Mouse (Mus musculus): ENCODE measurements around the gene Sympk. TPM values are rescaled to one million over a fixed set of nuclear protein-coding genes. Genes with fewer than 3 reads are reported as not detected.

Gene Sympk
- total and polyA plus RNA-seq, 2 experiments from 2014 or later = 16.7 to 68.8 TPM

GRCm38 (mm10) chr7:19086760-19087159, 62.6 kb downstream of the Sympk start:
- DNase-seq (ENCODE audit: low spot score) (no peak), ATAC-seq (ENCODE audit: insufficient read depth, low read depth) (no peak)
- no peak overlapping the region; the same call in 1 of the 2 replicates for H3K4me2 ChIP-seq (ENCODE audit: low read depth, low read length)
- peaks cover 42% of the 10 kb centered on the region for H3K4me1 ChIP-seq (ENCODE audit: control insufficient read depth, insufficient read depth)
- no peak overlapping the region for H3K4me3 ChIP-seq (ENCODE audit: low read depth, low read length)
- H3K9me3 ChIP-seq (replicated peaks; ENCODE audit: control insufficient read depth, low read length) = no peaks in the 10 kb centered on the region
- peaks cover 49% of the 10 kb centered on the region for H3K36me3 ChIP-seq (replicated peaks; ENCODE audit: control insufficient read depth, insufficient read depth, low read length)
- no peaks in the 10 kb centered on the region for H3K27me3 ChIP-seq (ENCODE audit: control insufficient read depth, insufficient read depth, low read length)
- no peak overlapping the region for H3K9ac ChIP-seq (replicated peaks; ENCODE audit: low read depth, low read length)
- H3K27ac ChIP-seq (ENCODE audit: low read depth) = no peak overlapping the region
- TF ChIP-seq CTCF (IDR thresholded peaks at IDR 0.05; ENCODE audit: low read depth) (no peak), EP300 (IDR thresholded peaks at IDR 0.05; ENCODE audit: low read depth) (no peak)
- WGBS = 75% methylated on average over 18 of the region's 18 CpGs

GRCm38 (mm10) chr7:19088813-19089212, 64.6 kb downstream of the Sympk start:
- TF ChIP-seq CTCF (IDR thresholded peaks at IDR 0.05; ENCODE audit: low read depth) (peak; percentile 72), EP300 (IDR thresholded peaks at IDR 0.05; ENCODE audit: low read depth) (no peak)
- Histone ChIP-seq H3K9ac (replicated peaks; ENCODE audit: low read depth, low read length) (no peak overlapping the region), H3K4me2 (ENCODE audit: low read depth, low read length) (no peak overlapping the region), H3K9me3 (replicated peaks; ENCODE audit: control insufficient read depth, low read length) (no peaks in the 10 kb centered on the region), H3K36me3 (replicated peaks; ENCODE audit: control insufficient read depth, insufficient read depth, low read length) (peaks cover 48% of the 10 kb centered on the region), H3K4me3 (ENCODE audit: low read depth, low read length) (no peak overlapping the region), H3K4me1 (ENCODE audit: control insufficient read depth, insufficient read depth) (peaks cover 28% of the 10 kb centered on the region), H3K27me3 (ENCODE audit: control insufficient read depth, insufficient read depth, low read length) (no peaks in the 10 kb centered on the region), H3K27ac (ENCODE audit: low read depth) (no peak overlapping the region)
- ATAC-seq (ENCODE audit: insufficient read depth, low read depth) = no peak
- peak; percentile 65 for DNase-seq (ENCODE audit: low spot score)
- WGBS = 37% methylated on average over 10 of the region's 10 CpGs

- Histone ChIP-seq H3K4me1 (ENCODE audit: control insufficient read depth, insufficient read depth) (peaks cover 15% of the 10 kb centered on the region), H3K9ac (replicated peaks; ENCODE audit: low read depth, low read length) (no peak overlapping the region), H3K9me3 (replicated peaks; ENCODE audit: control insufficient read depth, low read length) (no peaks in the 10 kb centered on the region), H3K27ac (ENCODE audit: low read depth) (no peak overlapping the region), H3K4me2 (ENCODE audit: low read depth, low read length) (no peak overlapping the region; the same call in 1 of the 2 replicates), H3K27me3 (ENCODE audit: control insufficient read depth, insufficient read depth, low read length) (no peaks in the 10 kb centered on the region), H3K4me3 (ENCODE audit: low read depth, low read length) (no peak overlapping the region), H3K36me3 (replicated peaks; ENCODE audit: control insufficient read depth, insufficient read depth, low read length) (peaks cover 48% of the 10 kb centered on the region)
- WGBS = 66% methylated on average over 17 of the region's 17 CpGs
- no peak for TF ChIP-seq CTCF (IDR thresholded peaks at IDR 0.05; ENCODE audit: low read depth)
- no peak for TF ChIP-seq EP300 (IDR thresholded peaks at IDR 0.05; ENCODE audit: low read depth)
- ATAC-seq (ENCODE audit: insufficient read depth, low read depth) (no peak), DNase-seq (ENCODE audit: low spot score) (no peak)
Observed at GRCm38 (mm10) chr7:19091913-19092312, 67.7 kb downstream of the Sympk start.

GRCm38 (mm10) chr7:19092381-19093173, 68.4 kb downstream of the Sympk start:
- Histone ChIP-seq H3K4me3 (ENCODE audit: low read depth, low read length) (peak overlapping the region; percentile 63; the same call in 1 of the 2 replicates), H3K27me3 (ENCODE audit: control insufficient read depth, insufficient read depth, low read length) (no peaks in the 10 kb centered on the region), H3K9ac (replicated peaks; ENCODE audit: low read depth, low read length) (no peak overlapping the region), H3K4me1 (ENCODE audit: control insufficient read depth, insufficient read depth) (peaks cover 22% of the 10 kb centered on the region), H3K9me3 (replicated peaks; ENCODE audit: control insufficient read depth, low read length) (no peaks in the 10 kb centered on the region), H3K27ac (ENCODE audit: low read depth) (0 out of 2 replicates have a peak overlapping the region, but pooled peaks have one; percentile 36), H3K36me3 (replicated peaks; ENCODE audit: control insufficient read depth, insufficient read depth, low read length) (peaks cover 43% of the 10 kb centered on the region), H3K4me2 (ENCODE audit: low read depth, low read length) (peak overlapping the region; percentile 90)
- WGBS = 16% methylated on average over 38 of the region's 38 CpGs
- no peak for DNase-seq (ENCODE audit: low spot score)
- ATAC-seq (ENCODE audit: insufficient read depth, low read depth) = peak; percentile 19
- peak; percentile 9; the same call in 1 of the 2 replicates for TF ChIP-seq EP300 (IDR thresholded peaks at IDR 0.05; ENCODE audit: low read depth)
- no peak for TF ChIP-seq CTCF (IDR thresholded peaks at IDR 0.05; ENCODE audit: low read depth)

- H3K4me3 ChIP-seq (ENCODE audit: low read depth, low read length) = peak overlapping the region; percentile 63
- no peaks in the 10 kb centered on the region for H3K9me3 ChIP-seq (replicated peaks; ENCODE audit: control insufficient read depth, low read length)
- peak overlapping the region; percentile 36; the same call in 1 of the 2 replicates for H3K27ac ChIP-seq (ENCODE audit: low read depth)
- H3K36me3 ChIP-seq (replicated peaks; ENCODE audit: control insufficient read depth, insufficient read depth, low read length) = peaks cover 37% of the 10 kb centered on the region
- DNase-seq (ENCODE audit: low spot score) (peak; percentile 72), ATAC-seq (ENCODE audit: insufficient read depth, low read depth) (peak; percentile 59)
- 2% methylated on average over 15 of the region's 15 CpGs for WGBS
- peak overlapping the region; percentile 90 for H3K4me2 ChIP-seq (ENCODE audit: low read depth, low read length)
- H3K27me3 ChIP-seq (ENCODE audit: control insufficient read depth, insufficient read depth, low read length) = no peaks in the 10 kb centered on the region
- H3K4me1 ChIP-seq (ENCODE audit: control insufficient read depth, insufficient read depth) = peaks cover 28% of the 10 kb centered on the region
- H3K9ac ChIP-seq (replicated peaks; ENCODE audit: low read depth, low read length) = no peak overlapping the region
- no peak for TF ChIP-seq EP300 (IDR thresholded peaks at IDR 0.05; ENCODE audit: low read depth)
- peak; percentile 89 for TF ChIP-seq CTCF (IDR thresholded peaks at IDR 0.05; ENCODE audit: low read depth)
Observed at GRCm38 (mm10) chr7:19093174-19093521, 69.0 kb downstream of the Sympk start.

Measured in heart, postnatal 0 days (tissue).